Mouse (Mus musculus): ENCODE results near the gene Zfp784.

GRCm38 (mm10) chr7:5087886-5088285 lies 49.6 kb upstream of the Zfp784 start:
- TF ChIP-seq GATA1 (IDR thresholded peaks at IDR 0.05; ENCODE audit: low read length) (no peak), TAL1 (IDR thresholded peaks at IDR 0.05; ENCODE audit: low read length) (no peak)

All from erythroblast, embryonic 14.5 days (primary cell).